Comparison of ENCODE assay signal across 10 mouse cellular contexts in the genomic region with DNA sequence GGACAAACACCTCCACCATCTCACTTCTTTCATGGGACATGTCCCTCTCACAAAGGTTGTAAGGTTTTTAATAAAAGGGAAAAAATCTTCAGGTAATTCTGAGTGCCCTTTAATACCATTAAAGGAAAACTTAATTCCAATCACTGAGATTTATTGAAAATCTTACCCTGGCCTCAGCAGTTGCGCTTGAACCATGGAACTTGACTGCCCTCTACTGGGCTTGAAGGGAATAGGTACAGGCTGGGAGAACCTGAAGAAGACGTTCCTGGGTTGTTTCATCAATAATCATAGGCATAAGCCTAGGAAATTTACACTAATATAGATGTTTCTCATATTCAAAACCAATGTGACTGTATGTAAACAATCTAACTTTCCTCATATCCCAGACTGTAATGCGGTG.
DNase-seq lines count a peak whose midpoint lies in the region; ATAC-seq and TF ChIP-seq lines count a peak whose summit lies in the region.
"Had no signal": no experiment of that assay in that cellular context is flagged by ENCODE, and none has a peak within 500 bp of the region (broad histone marks: within the 10 kb centered on the region; RNA-seq: fewer than 3 reads in every experiment).

No protein-coding gene starts in this region.

- peak; percentile 94 for TF ChIP-seq CTCF in cortical plate, adult 2 months (IDR thresholded peaks at IDR 0.05; ENCODE audit: extremely low read depth, insufficient read depth, low read length)

- no peaks in the 10 kb centered on the region for H3K27me3 ChIP-seq in heart, embryonic 12.5 days (replicated peaks)
- H3K27me3 ChIP-seq in midbrain, embryonic 12.5 days = peaks cover 3% of the 10 kb centered on the region
- H3K27me3 ChIP-seq: limb, embryonic 15.5 days had no signal

- H3K9me3 ChIP-seq in heart, embryonic 12.5 days (replicated peaks) = no peaks in the 10 kb centered on the region
- no peaks in the 10 kb centered on the region for H3K9me3 ChIP-seq in midbrain, embryonic 12.5 days
- H3K9me3 ChIP-seq: limb, embryonic 15.5 days had no signal

- no peak overlapping the region for H3K27ac ChIP-seq in heart, embryonic 12.5 days (ENCODE audit: poor library complexity, severe bottlenecking)
- no peak overlapping the region for H3K27ac ChIP-seq in cortical plate, adult 2 months (ENCODE audit: insufficient read depth, low read length)
- H3K27ac ChIP-seq in midbrain, embryonic 12.5 days (replicated peaks) = no peak overlapping the region
- H3K27ac ChIP-seq: limb, embryonic 15.5 days had no signal

- H3K4me3 ChIP-seq in heart, embryonic 12.5 days = no peak overlapping the region
- H3K4me3 ChIP-seq in cortical plate, adult 2 months (ENCODE audit: insufficient read depth, low read length) = no peak overlapping the region
- no peak overlapping the region for H3K4me3 ChIP-seq in midbrain, embryonic 12.5 days
- H3K4me3 ChIP-seq: limb, embryonic 15.5 days had no signal

- no peak overlapping the region for H3K4me2 ChIP-seq in heart, embryonic 12.5 days
- no peak overlapping the region for H3K4me2 ChIP-seq in midbrain, embryonic 12.5 days (replicated peaks)
- H3K4me2 ChIP-seq: limb, embryonic 15.5 days had no signal

- intact Hi-C loops in heart, postnatal 36 days (cut with DNase I) = loop anchor here (2.0 to 10.0 kb wide), 10 partner anchors 95 to 1522 kb away; no protein-coding TSS in a partner anchor

- WGBS in heart, embryonic 12.5 days = 11% methylated on average over 3 of the region's 3 CpGs
- 8% methylated on average over 3 of the region's 3 CpGs for WGBS in midbrain, embryonic 12.5 days

- no peak for TF ChIP-seq POLR2A in cortical plate, adult 2 months (IDR thresholded peaks at IDR 0.05; ENCODE audit: extremely low read depth, insufficient read depth, low read length)

- H3K36me3 ChIP-seq in heart, embryonic 12.5 days = no peaks in the 10 kb centered on the region
- H3K36me3 ChIP-seq in midbrain, embryonic 12.5 days = no peaks in the 10 kb centered on the region
- H3K36me3 ChIP-seq: G1E; limb, embryonic 15.5 days had no signal

- H3K4me1 ChIP-seq in heart, embryonic 12.5 days (replicated peaks) = peaks cover 10% of the 10 kb centered on the region; the same call in 1 of the 2 replicates
- H3K4me1 ChIP-seq in cortical plate, adult 2 months (ENCODE audit: control insufficient read depth, insufficient read depth, low read length) = no peaks in the 10 kb centered on the region
- peaks cover 16% of the 10 kb centered on the region for H3K4me1 ChIP-seq in midbrain, embryonic 12.5 days
- H3K4me1 ChIP-seq: limb, embryonic 15.5 days had no signal

- DNase-seq in heart, adult 18-20 months = peak; percentile 33 to 68
- DNase-seq in NIH3T3 (ENCODE audit: low read depth) = peak; percentile 79
- peak; percentile 44 to 58 for DNase-seq in heart, postnatal 36 days
- DNase-seq in layer of hippocampus, postnatal 25 days (ENCODE audit: extremely low spot score in 1 of 2, low spot score in 1 of 2) = peak; percentile 21 to 66
- peak; percentile 24 to 35 for DNase-seq in urinary bladder, postnatal 36 days (ENCODE audit: low spot score in 2 of 2)

- no peak overlapping the region for H3K9ac ChIP-seq in heart, embryonic 12.5 days
- no peak overlapping the region for H3K9ac ChIP-seq in midbrain, embryonic 12.5 days (replicated peaks)
- H3K9ac ChIP-seq: limb, embryonic 15.5 days had no signal

- no peak for ATAC-seq in heart, embryonic 12.5 days (ENCODE audit: insufficient number of reproducible peaks, low FRiP score)
- 0 out of 2 replicates have a peak, but pooled peaks have one; percentile 21 for ATAC-seq in midbrain, embryonic 12.5 days (ENCODE audit: low FRiP score, low read depth)
